In genomic region chr13:111687285-111687781, GRCm38 (mm10) we compare ENCODE assay signal across 8 mouse cellular contexts. TPM values are rescaled to one million over a fixed set of nuclear protein-coding genes. Genes with fewer than 3 reads are reported as not detected.
A peak's percentile ranks its signal among the peaks of the same experiment; 100 is the strongest.
DNase-seq lines count a peak whose midpoint lies in the region; ATAC-seq and TF ChIP-seq lines count a peak whose summit lies in the region.

No protein-coding gene starts in this region.

- no peak for TF ChIP-seq POLR2A in testis, adult 2 months (IDR thresholded peaks at IDR 0.05; ENCODE audit: control insufficient read depth, low read depth, low read length)

- peak overlapping the region; percentile 99 for H3K9ac ChIP-seq in heart, embryonic 14.5 days (ENCODE audit: low read length)
- H3K9ac ChIP-seq in liver, embryonic 14.5 days (replicated peaks): peak overlapping the region; percentile 92
- peak overlapping the region; percentile 98 for H3K9ac ChIP-seq in neural tube, embryonic 13.5 days

- H3K27ac ChIP-seq in heart, embryonic 14.5 days (replicated peaks in 1 of 2; ENCODE audit: control insufficient read depth in 1 of 2, insufficient read depth in 1 of 2, low read depth in 2 of 2, low read length in 2 of 2): peak overlapping the region; percentile 93 to 97
- peak overlapping the region; percentile 80 for H3K27ac ChIP-seq in liver, embryonic 14.5 days
- H3K27ac ChIP-seq in neural tube, embryonic 13.5 days (replicated peaks): peak overlapping the region; percentile 98
- peak overlapping the region; percentile 64 for H3K27ac ChIP-seq in testis, adult 2 months (ENCODE audit: control insufficient read depth, insufficient read depth, low read depth, low read length)

- H3K27me3 ChIP-seq in heart, embryonic 14.5 days (ENCODE audit: control insufficient read depth, insufficient read depth, low read length): no peaks in the 10 kb centered on the region
- H3K27me3 ChIP-seq in liver, embryonic 14.5 days (ENCODE audit: control insufficient read depth, insufficient read depth, low read length): no peaks in the 10 kb centered on the region
- peaks cover 4% of the 10 kb centered on the region for H3K27me3 ChIP-seq in neural tube, embryonic 13.5 days
- H3K27me3 ChIP-seq in testis, adult 2 months (ENCODE audit: control insufficient read depth, insufficient read depth, low read length): no peaks in the 10 kb centered on the region

- peaks cover 29% of the 10 kb centered on the region for H3K36me3 ChIP-seq in heart, embryonic 14.5 days (ENCODE audit: control insufficient read depth, insufficient read depth, low read length)
- H3K36me3 ChIP-seq in liver, embryonic 14.5 days (replicated peaks; ENCODE audit: control insufficient read depth, insufficient read depth, low read depth): peaks cover 15% of the 10 kb centered on the region
- peaks cover 10% of the 10 kb centered on the region for H3K36me3 ChIP-seq in neural tube, embryonic 13.5 days
- peaks cover 1% of the 10 kb centered on the region; the same call in 1 of the 2 replicates for H3K36me3 ChIP-seq in testis, adult 2 months (ENCODE audit: control insufficient read depth, insufficient read depth, low read length)

- H3K4me1 ChIP-seq in heart, embryonic 14.5 days (ENCODE audit: control insufficient read depth in 2 of 2, insufficient read depth in 2 of 2, low read length in 2 of 2): peaks cover 2 to 4% of the 10 kb centered on the region in 2 experiments
- peaks cover 19 to 21% of the 10 kb centered on the region in 2 experiments for H3K4me1 ChIP-seq in liver, embryonic 14.5 days (replicated peaks; ENCODE audit: control insufficient read depth in 2 of 2, insufficient read depth in 2 of 2, low read length in 1 of 2)
- H3K4me1 ChIP-seq in neural tube, embryonic 13.5 days (replicated peaks): peaks cover 18% of the 10 kb centered on the region
- peaks cover 2% of the 10 kb centered on the region for H3K4me1 ChIP-seq in testis, adult 2 months (ENCODE audit: control insufficient read depth, insufficient read depth, low read length)

- WGBS in heart, embryonic 14.5 days: under 1% methylated on average over 34 of the region's 35 CpGs
- under 1% methylated on average over 35 of the region's 35 CpGs for WGBS in liver, embryonic 14.5 days (ENCODE audit: insufficient replicate concordance)
- WGBS in neural tube, embryonic 13.5 days: under 1% methylated on average over 35 of the region's 35 CpGs

- H3K9me3 ChIP-seq in heart, embryonic 14.5 days (ENCODE audit: control insufficient read depth, low read length): no peaks in the 10 kb centered on the region
- H3K9me3 ChIP-seq in liver, embryonic 14.5 days (ENCODE audit: control insufficient read depth, low read length): no peaks in the 10 kb centered on the region
- no peaks in the 10 kb centered on the region for H3K9me3 ChIP-seq in neural tube, embryonic 13.5 days

- H3K4me3 ChIP-seq in heart, embryonic 14.5 days (ENCODE audit: control insufficient read depth in 1 of 2, insufficient read depth in 1 of 2, low read depth in 1 of 2, low read length in 2 of 2): peak overlapping the region; percentile 59 to 94
- H3K4me3 ChIP-seq in liver, embryonic 14.5 days (ENCODE audit: insufficient read depth in 1 of 2, low read depth in 2 of 2, low read length in 2 of 2): peak overlapping the region; percentile 74 to 77
- peak overlapping the region; percentile 97 for H3K4me3 ChIP-seq in neural tube, embryonic 13.5 days
- H3K4me3 ChIP-seq in testis, adult 2 months (ENCODE audit: control insufficient read depth, low read depth, low read length): peak overlapping the region; percentile 79

- peak; percentile 69 for DNase-seq in c-Kit-negative CD71-positive TER-119-positive erythroid progenitor cells, embryonic 14.5 days (ENCODE audit: low read depth, low spot score)
- peak; percentile 49 for DNase-seq in fibroblast of lung, adult 2 months (ENCODE audit: low read depth)
- peak; percentile 83 for DNase-seq in kidney, postnatal 14 days
- peak; percentile 76 to 81 (median 77) for DNase-seq in liver, embryonic 14.5 days (ENCODE audit: low read depth in 3 of 3, low spot score in 3 of 3)

- ATAC-seq in CD4-positive, CD25-positive, alpha-beta regulatory T cell, adult 4 months: peak; percentile 35
- ATAC-seq in heart, embryonic 14.5 days (ENCODE audit: insufficient number of reproducible peaks, insufficient read depth, low FRiP score, low read depth): peak; percentile 48
- ATAC-seq in liver, embryonic 14.5 days (ENCODE audit: insufficient read depth): peak; percentile 65
- peak; percentile 68 for ATAC-seq in neural tube, embryonic 13.5 days (ENCODE audit: low read depth)

- H3K4me2 ChIP-seq in heart, embryonic 14.5 days (ENCODE audit: low read length): peak overlapping the region; percentile 93
- peak overlapping the region; percentile 71 for H3K4me2 ChIP-seq in liver, embryonic 14.5 days (ENCODE audit: low read depth)
- H3K4me2 ChIP-seq in neural tube, embryonic 13.5 days: peak overlapping the region; percentile 91

- peak; percentile 20; the same call in 1 of the 2 replicates for TF ChIP-seq CTCF in liver, embryonic 14.5 days (IDR thresholded peaks at IDR 0.05; ENCODE audit: low read depth)
- no peak for TF ChIP-seq CTCF in testis, adult 2 months (IDR thresholded peaks at IDR 0.05; ENCODE audit: control insufficient read depth, insufficient read depth, insufficient replicate concordance, low read depth, low read length)

- TF ChIP-seq EP300 in liver, embryonic 14.5 days (IDR thresholded peaks at IDR 0.05; ENCODE audit: low read depth): 0 out of 2 replicates have a peak, but pooled peaks have one; percentile 9

RNA-seq across cellular contexts. Expression of gene Mier3, which starts 6.6 kb away (rescaled TPM):
- polyA plus RNA-seq in CD4-positive, CD25-positive, alpha-beta regulatory T cell, adult 4 months (2017; shearing (Covaris generic)): 10 to 100 TPM; 12.3 to 16.5 TPM
- 16.8 and 18.0 TPM in 2 replicates for polyA plus RNA-seq in heart, embryonic 14.5 days (2014; fragmentation: Nextera tagmentation; extraction: Ambion mirVana)
- 7.2 and 7.8 TPM in 2 replicates for polyA plus RNA-seq in liver, embryonic 14.5 days (2012; rRNA removed)
- 16.5 and 17.7 TPM in 2 replicates for polyA plus RNA-seq in liver, embryonic 14.5 days (2014; fragmentation: Nextera tagmentation; extraction: Ambion mirVana)
- polyA plus RNA-seq in neural tube, embryonic 13.5 days (2015; fragmentation: Nextera tagmentation; extraction: Ambion mirVana): 19.0 and 21.2 TPM in 2 replicates
- 19.2 and 23.9 TPM in 2 replicates for polyA plus RNA-seq in testis, adult 2 months (2012; rRNA removed)

Comparison
In these comparisons a context has a peak if more than half of its experiments do, and no peak if none do; other contexts are left out.
1. Peak in every context shown above with its lines: DNase-seq, ATAC-seq, H3K4me3 ChIP-seq and H3K27ac ChIP-seq.